20 mouse cellular contexts compared by ENCODE assay signal in the genomic region with DNA sequence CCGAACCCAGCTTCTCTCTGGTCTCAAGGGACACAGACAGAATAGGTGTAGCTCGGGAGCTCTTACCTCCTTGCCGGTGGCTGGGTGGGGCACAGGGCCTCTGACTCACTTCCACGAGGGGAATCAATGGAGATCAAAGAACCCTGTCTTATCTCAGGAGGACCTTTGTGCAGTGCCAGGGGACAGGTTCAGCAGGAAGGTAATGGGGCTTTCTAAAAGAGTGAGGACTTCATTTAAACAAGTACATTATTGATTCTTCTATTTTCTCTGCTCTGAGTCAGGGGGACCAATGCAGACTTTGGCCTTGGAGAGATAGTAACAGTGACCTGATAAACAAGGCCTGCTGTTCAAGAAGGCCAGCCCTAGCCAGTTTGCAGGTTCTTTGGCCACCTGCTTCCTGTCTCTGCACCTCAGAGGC.
DNase-seq lines count a peak whose midpoint lies in the region; ATAC-seq and TF ChIP-seq lines count a peak whose summit lies in the region.
"Had no signal": no experiment of that assay in that cellular context is flagged by ENCODE, and none has a peak within 500 bp of the region (broad histone marks: within the 10 kb centered on the region; RNA-seq: fewer than 3 reads in every experiment).

No protein-coding gene starts in this region.

- intact Hi-C loops in gastrocnemius, adult 2 months (cut with DNase I), result no loop called here

- no peak for TF ChIP-seq POLR2A in liver, adult 2 months (IDR thresholded peaks at IDR 0.05; ENCODE audit: extremely low read depth, insufficient read depth, low read length)

- WGBS in liver, adult 2 months, result 16% methylated on average over 4 of the region's 4 CpGs
- WGBS in liver, embryonic 11.5 days, result 64% methylated on average over 4 of the region's 4 CpGs

- no peaks in the 10 kb centered on the region for H3K4me1 ChIP-seq in liver, adult 2 months (ENCODE audit: control insufficient read depth, insufficient read depth, low read length)
- H3K4me1 ChIP-seq in liver, embryonic 11.5 days (replicated peaks; ENCODE audit: control insufficient read depth, insufficient read depth, low read length), result peaks cover 6% of the 10 kb centered on the region; the same call in 1 of the 2 replicates

- H3K79me2 ChIP-seq in liver, adult 2 months (ENCODE audit: control insufficient read depth, insufficient read depth, low read length), result no peaks in the 10 kb centered on the region

- no peak overlapping the region for H3K4me3 ChIP-seq in liver, adult 2 months (ENCODE audit: insufficient read depth, low read depth, low read length)
- no peak overlapping the region for H3K4me3 ChIP-seq in liver, embryonic 11.5 days (ENCODE audit: low read depth, low read length)
- H3K4me3 ChIP-seq in gastrocnemius, adult 2 months, result no peak overlapping the region
- H3K4me3 ChIP-seq: embryonic facial prominence, embryonic 15.5 days; midbrain, embryonic 12.5 days; neural tube, embryonic 13.5 days had no signal

- no peak for TF ChIP-seq CTCF in liver, adult 2 months (IDR thresholded peaks at IDR 0.05; ENCODE audit: low read depth, low read length)
- TF ChIP-seq CTCF in gastrocnemius, adult 2 months (IDR thresholded peaks at IDR 0.05), result no peak

- H3K27me3 ChIP-seq in liver, adult 2 months (ENCODE audit: control insufficient read depth, insufficient read depth, low read length), result no peaks in the 10 kb centered on the region
- H3K27me3 ChIP-seq in liver, embryonic 11.5 days (replicated peaks; ENCODE audit: control insufficient read depth, insufficient read depth, low read length), result no peaks in the 10 kb centered on the region

- no peaks in the 10 kb centered on the region for H3K9me3 ChIP-seq in liver, embryonic 11.5 days (ENCODE audit: control insufficient read depth, low read length)
- H3K9me3 ChIP-seq: embryonic facial prominence, embryonic 15.5 days had no signal

- no peak overlapping the region; the same call in 1 of the 2 replicates for H3K4me2 ChIP-seq in liver, embryonic 11.5 days
- H3K4me2 ChIP-seq: embryonic facial prominence, embryonic 15.5 days; midbrain, embryonic 12.5 days; neural tube, embryonic 13.5 days had no signal

- DNase-seq in liver, adult 2 months (ENCODE audit: extremely low read depth, low read depth, low spot score), result peak; percentile 11
- no peak for DNase-seq in liver
- DNase-seq in liver, embryonic 11.5 days (ENCODE audit: low spot score), result no peak
- peak; percentile 6 for DNase-seq in naive thymus-derived CD4-positive, alpha-beta T cell, adult 2 months (ENCODE audit: low read depth)
- DNase-seq in gastrocnemius, adult 2 months, result no peak
- DNase-seq in cerebellum, postnatal 14 days, result no peak
- no peak for DNase-seq in frontal cortex, adult 2 months (ENCODE audit: extremely low spot score in 1 of 2, low spot score in 1 of 2)
- DNase-seq: adrenal gland, postnatal 25 days; cerebellum, adult 11-12 months; cerebellum, postnatal 36 days; forebrain, postnatal 0 days; heart, adult 11 months; kidney, adult 9 months; left cerebral cortex, postnatal 4 days; right cerebral cortex, postnatal 14 days; thymus, postnatal 36 days had no signal

- ATAC-seq in liver, embryonic 11.5 days (replicated peaks; ENCODE audit: low FRiP score), result no peak; the same call in 1 of the 2 replicates
- ATAC-seq: forebrain, postnatal 0 days; lung, postnatal 0 days had no signal

- no peaks in the 10 kb centered on the region for H3K36me3 ChIP-seq in liver, adult 2 months (ENCODE audit: control insufficient read depth, insufficient read depth, low read length)
- no peaks in the 10 kb centered on the region for H3K36me3 ChIP-seq in liver, embryonic 11.5 days (ENCODE audit: control insufficient read depth, insufficient read depth, low read length)
- H3K36me3 ChIP-seq: embryonic facial prominence, embryonic 15.5 days; midbrain, embryonic 12.5 days; neural tube, embryonic 13.5 days had no signal

- no peak overlapping the region for H3K9ac ChIP-seq in liver, adult 2 months (ENCODE audit: low read depth, low read length)
- no peak overlapping the region for H3K9ac ChIP-seq in liver, embryonic 11.5 days (ENCODE audit: low read depth, low read length)
- H3K9ac ChIP-seq: embryonic facial prominence, embryonic 15.5 days; forebrain, postnatal 0 days; midbrain, embryonic 12.5 days; neural tube, embryonic 13.5 days had no signal

- no peak overlapping the region for H3K27ac ChIP-seq in liver, adult 2 months (replicated peaks; ENCODE audit: insufficient read depth, low read depth, low read length)
- peak overlapping the region; percentile 58; the same call in 1 of the 2 replicates for H3K27ac ChIP-seq in liver, embryonic 11.5 days (ENCODE audit: low read depth, low read length)
- H3K27ac ChIP-seq in gastrocnemius, adult 2 months, result no peak overlapping the region
- H3K27ac ChIP-seq: embryonic facial prominence, embryonic 15.5 days; midbrain, embryonic 12.5 days; neural tube, embryonic 13.5 days had no signal

Comparison
In these comparisons a context has a peak if more than half of its experiments do, and no peak if none do; other contexts are left out.
1. DNase-seq: peak in liver, adult 2 months (single experiment) and naive thymus-derived CD4-positive, alpha-beta T cell, adult 2 months (single experiment); none in liver (single experiment), liver, embryonic 11.5 days (single experiment), gastrocnemius, adult 2 months (single experiment), cerebellum, postnatal 14 days (0 of 2) and frontal cortex, adult 2 months (0 of 2).